Mouse (Mus musculus) retina, postnatal 7 days (tissue): ENCODE results near the gene Rad9a.
"Not testable (repeated sequence)": the region's sequence is repeated elsewhere in the genome, so short reads cannot be mapped to it uniquely, and the experiment has no call there.

ENCODE experiments used
- DNase-seq: peaks from one replicate; pipeline ENCODE4 v3.0.0-alpha.2; 2012; ENCODE audit warnings: low read depth, low spot score

Gene Rad9a

DNA sequence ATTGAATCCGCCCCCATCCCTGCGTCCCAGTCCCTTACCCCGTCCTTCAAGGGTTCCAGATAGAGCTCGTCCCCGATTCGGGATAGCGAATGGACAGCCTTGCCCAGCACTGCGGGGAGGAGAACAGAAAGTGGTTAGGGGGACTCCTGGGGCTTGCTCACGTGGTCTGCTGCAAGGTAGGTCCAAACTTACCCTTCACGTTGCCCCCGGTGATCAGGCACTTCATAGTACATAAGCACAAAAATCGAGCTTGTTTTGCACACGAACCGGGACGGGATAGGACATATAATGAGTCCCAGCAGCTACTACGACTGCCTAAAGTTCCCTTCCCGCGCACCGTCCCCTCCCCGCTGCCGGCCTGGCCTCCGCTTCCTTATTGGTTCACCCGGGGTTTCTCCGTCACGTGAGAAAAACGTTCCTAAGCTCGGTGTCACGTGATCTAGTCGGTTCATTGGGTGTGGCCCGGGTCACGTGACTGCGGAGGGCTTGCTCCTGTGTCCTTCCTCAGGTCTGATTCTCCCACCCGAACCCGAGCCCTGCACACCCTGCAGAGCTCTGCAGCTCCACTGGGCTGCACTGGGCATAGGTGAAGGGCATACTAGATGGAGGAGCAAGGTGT, at the start of gene Rad9a:
Gene Rad9a, minus strand, starts transcription at position 372 of the 619 bp plus-strand sequence.
- DNase-seq, result peak; percentile 87

DNA sequence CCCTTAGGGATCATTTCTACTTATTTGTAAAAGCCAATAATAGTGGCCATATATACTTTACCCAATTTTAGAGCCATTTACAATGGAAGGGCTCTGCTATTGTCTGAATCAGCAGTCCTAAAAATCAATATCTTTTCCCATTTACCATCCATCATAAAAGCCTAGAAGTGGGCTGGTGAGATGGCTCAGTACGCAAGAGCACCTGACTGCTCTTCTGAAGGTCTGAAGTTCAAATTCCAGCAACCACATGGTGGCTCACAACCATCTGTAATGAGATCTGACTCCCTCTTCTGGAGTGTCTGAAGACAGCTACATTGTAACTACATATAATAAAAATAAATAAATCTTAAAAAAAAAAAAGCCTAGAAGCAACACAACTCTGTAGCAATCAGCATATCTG, 47.2 kb upstream of the Rad9a start:
- not testable (repeated sequence) for DNase-seq

DNA sequence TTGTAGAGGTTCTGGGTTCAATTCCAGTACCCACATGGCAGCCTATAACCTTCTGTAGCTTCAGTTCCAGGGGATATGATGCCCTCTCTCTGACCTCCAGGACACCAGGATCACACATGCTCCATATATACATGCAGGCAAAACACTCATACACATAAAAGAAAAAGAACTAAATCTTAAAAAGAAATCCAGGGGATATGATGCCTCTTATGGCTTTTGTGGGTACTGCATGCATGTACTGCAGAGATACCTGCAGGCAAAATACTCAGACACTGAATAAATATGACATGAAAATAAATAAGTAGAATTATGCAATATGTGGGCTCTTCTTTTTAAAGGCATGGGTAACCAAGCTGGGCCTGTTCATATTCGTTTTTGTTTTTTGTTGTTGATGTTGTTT, 45.5 kb upstream of the Rad9a start:
- no peak for DNase-seq

DNA sequence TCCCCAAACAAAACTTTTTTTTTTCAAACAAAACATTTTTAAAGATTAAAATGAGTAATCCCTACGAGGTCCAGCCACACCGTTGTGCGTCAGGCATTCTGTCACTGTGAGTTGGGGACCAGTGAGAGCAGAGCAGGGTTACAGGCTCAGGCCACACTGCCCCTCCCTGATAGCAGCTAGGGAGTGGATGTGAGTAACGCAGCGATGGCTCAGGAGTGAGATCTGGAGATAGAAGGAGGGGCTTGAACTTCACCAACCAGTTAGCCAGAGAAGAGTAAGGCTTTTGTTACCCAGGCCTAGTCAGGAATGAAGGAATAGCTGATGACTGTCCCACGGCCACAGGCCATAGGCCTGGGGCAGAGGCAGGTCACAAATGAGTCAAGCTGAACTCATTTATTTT, 43.3 kb upstream of the Rad9a start:
- no peak for DNase-seq

DNA sequence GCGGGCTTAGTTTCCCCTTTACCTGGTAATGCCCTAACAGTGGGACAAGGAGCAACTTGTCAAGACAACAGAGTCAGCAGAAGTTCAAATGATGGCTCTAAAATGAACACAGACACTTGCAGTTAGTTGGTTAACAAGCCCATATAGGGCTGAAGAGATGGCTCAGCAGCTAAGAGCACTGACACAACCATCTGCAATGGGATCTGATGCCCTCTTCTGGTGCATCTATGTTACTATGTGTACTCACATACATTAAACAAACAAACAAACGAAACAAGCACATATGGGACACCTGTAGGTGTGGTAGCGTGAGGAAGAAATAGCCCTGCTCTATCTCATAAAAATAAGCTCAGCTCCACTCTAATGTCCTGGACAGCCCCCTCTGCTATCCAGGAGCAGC, 41.0 kb upstream of the Rad9a start:
- no peak for DNase-seq

DNA sequence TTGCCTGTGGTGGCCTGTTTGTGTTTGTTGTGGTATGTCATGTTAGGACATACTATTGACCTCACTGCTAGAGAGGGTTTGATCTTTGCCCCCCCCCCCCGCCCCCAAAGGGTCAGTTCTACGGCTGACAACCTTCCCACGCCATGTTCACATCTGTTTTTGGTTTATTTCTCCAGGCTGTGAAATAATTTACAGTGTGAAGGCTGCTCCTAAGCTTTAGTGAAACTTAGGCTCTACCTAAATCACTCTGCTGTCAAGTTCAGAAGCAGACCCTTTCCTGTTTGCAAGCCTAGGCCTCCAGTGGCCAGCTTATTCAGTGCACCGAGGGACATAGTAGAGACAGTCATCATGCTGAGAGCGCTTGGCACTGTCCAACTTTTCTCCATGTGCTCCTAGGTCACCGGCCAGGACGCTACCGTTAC, 38.8 kb upstream of the Rad9a start:
- DNase-seq, result no peak

DNA sequence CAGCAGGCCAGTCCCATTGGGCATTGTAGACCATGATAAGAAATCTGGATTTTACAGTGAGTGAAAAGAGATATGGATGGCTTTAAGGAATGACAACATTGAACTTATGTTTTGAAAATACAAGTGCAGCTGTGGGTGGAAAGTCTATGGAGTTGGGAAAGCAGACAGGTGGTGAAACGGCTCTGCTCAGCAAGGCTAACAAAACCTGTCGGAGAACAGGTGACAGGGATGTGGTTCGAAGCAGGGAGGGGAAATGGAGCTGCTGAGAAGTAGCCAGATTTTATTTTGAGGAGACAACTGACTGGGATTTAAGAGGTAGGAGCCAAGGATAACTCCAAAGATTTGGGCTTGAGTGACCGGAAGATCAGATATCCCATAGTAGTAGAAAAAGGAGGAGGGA, 33.1 kb upstream of the Rad9a start:
- DNase-seq, result no peak

DNA sequence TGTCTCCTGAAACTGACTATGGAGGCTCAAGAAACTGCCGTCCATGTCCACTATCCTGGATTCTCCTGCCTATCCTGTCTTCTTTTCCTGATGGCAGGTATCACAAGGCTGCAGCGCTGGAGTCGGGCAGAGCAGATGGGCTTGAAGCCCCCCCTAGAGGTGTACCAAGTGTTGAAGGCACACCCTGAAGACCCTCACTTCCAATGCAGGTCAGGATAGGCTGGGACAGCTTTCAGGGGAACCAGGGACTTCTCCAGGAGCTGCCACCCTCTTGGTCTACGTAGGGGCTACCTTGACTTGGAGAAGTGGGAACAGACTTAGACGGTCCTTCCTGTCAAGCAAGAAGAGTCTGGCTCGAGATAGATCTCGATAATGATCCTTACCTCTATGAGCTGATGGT, 31.2 kb upstream of the Rad9a start:
- DNase-seq, result no peak

DNA sequence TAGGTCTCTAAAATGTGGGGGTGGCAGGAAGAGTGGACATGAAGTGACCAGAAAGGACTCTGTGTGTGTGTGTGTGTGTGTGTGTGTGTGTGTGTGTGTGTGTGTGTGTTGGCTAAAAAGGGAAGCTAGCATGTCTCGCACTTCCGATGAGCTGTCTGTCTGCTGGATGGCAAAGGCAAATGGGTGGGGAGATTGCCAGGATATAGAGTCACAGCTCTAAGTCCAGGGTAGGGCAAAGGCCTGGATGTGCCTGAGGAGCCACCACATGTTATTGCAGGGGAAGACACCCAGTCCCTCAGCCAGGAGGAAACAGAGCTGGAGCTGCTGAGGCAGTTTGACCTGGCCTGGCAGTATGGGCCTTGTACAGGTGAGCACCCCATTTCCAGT, 30.7 kb upstream of the Rad9a start:
- no peak for DNase-seq

DNA sequence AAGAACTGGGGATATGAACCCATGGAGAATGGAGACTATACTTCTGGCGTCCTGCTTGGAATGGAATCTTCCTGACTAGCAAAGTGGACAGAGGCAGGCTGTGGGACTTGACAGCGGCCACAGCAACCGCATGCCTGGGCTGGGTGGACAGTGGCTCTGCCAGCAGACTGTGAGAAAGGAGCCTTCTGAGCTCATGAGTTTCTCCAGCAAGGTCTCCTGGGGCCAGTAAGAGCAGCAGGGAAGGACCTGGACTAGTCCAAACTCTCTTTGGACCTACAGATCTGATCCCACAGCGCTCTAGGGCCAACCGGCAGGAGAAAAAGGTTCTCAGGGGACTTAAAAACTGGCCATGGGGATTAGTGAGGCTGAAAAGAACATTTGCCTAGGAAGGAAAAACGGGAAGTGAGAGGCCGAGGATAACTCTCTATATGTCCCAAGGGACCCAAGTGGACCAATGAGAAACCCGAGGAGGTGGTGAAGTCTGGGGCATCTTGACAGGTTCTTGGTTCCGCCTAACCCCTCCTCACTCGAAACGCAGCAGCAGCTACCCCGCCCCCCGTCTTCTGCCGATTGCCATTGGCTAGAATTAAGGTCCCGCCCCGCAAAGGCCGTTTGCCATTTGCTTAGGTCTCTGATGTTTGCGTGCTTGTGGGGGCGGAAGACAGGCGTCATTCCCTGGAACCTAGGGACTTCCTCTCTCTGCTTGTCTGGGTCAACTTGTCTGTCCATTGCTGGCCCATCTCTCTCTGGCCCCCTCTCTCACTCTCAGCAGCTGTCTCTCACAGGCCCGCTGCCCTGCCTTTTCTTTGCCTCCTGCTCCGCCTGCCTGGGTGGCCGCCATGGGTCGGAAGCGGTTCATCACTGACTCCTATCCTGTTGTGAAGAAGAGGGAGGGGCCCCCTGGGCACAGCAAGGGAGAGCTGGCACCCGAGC, 30.1 kb upstream of the Rad9a start, which contains the start of gene Pold4:
Gene Pold4, plus strand, starts transcription at position 647 of the 933 bp plus-strand sequence.
- peak; percentile 73 for DNase-seq

DNA sequence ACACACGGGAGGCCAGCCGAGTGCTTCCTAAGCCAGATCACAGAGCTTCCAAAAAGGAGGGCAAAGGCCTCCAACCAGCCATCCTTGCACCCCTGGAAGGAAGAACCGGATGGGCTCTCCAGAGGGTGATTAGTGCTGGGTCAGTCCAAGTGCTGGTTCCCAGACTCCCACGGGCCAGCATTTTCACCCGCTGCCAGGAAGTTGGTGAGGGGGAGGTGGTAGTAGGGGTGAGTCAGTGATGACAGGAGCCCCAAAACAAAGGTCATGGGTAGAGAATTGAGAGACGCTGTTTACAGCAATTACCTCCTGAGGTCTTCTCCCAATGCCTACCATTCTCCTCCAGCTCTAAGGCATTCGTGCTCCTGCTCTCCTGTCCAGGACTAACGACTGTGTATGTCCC, 29.0 kb upstream of the Rad9a start:
- no peak for DNase-seq

DNA sequence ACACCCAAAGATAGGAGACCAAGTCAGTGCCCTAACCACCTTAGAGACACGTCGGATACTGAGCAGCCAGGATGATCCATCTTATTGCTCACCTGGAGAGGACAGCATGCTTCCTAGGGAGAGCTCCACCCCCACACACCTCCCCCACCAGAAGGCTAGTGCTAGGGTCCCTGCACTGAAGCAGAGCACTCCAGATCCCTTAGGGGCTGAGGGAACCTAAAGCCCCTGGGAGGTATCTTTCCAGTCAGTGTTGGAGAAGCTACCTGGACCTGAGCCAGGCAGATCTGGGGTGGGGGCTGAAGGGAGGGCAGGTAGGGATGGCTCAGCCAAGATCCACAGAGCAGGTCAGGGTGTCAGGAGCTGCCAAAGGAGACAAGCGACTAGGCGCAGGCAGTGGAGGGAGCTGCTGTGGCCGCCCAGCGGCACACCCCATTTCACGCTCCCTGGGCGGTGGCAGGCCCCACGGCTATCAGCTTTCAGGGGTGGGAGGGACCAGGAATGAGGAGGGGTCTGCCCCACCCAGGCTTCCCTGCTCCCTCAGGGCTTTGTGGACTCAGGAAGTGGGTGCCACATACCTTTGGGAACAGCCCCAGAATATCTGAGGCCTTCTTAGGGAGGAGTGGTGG, 28.1 kb upstream of the Rad9a start:
- no peak for DNase-seq

DNA sequence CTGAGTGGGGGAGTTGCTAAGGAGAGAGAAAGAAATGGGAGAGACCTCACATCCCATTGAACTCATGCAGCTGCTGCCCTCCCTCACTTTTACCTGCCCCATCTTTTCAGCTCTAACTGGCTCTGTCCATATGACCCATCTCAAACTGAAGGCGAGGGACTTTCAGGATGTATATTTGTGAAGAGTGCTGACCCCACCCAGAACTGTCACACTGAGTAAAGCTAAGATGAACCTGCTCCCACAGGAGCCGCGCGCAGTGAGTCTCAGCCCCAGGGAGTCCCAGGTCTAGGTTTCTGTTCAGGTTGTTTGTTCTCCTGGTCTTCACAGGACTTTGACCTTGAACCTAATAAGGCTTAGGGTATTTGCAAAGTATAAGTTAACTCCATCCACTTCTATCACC, 27.4 kb upstream of the Rad9a start:
- no peak for DNase-seq

DNA sequence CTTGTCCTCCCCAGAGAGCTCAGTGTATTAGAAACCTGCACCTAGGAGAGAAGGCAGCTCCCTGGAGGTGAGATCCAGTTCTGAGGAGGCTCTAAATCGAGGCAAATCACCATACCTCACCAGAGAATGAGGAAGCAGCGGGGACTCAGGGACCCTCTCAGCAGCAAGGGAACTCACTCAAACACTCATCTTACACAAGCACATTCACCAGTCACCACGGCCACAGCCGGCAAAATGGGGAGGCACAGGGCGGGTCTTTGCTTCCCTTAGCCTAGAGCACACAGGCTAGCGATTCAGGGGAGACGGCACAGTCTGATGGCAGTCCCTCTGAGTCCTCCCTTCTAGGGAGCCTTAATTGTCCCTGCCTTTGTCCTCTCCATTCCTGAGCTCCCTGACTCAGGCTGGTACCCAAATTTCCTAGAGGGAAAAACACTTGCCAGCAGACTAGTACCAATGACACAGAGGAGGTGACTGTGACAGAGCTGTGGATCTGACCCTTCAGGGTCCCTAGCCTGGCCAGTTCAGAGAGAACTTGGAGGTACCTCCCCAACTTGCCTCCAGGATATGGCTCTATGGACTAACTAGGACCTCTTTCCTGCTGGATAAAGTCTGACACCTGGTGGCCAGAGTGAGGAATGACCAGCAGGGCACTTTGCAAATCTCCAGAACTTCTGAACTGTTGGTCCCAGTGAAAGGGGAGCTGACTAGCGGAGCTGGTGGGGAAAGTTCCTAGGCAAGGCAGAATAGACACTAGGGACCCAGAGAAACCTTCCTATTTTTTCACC, 26.6 kb upstream of the Rad9a start:
- DNase-seq, result peak; percentile 79

DNA sequence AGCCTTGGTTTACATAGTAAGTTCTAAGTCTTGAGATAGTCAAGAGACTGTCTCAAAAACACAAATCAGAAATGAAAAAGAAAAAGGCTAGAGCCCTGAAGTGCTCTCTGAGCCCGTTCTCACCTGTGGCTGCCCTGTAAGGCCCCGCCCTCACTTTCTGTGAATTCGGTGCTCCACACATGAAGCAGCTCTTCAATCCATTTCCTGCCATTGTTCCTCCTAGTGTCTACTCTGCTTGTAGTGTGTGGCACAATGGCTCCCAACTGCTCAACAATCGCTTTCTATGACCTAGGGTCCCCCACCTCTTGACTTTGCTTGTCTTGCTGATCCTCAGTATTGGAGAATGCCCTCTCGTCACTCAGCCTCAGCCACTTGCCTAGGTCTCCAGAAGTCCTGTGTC, 26.0 kb upstream of the Rad9a start:
- DNase-seq, result no peak

DNA sequence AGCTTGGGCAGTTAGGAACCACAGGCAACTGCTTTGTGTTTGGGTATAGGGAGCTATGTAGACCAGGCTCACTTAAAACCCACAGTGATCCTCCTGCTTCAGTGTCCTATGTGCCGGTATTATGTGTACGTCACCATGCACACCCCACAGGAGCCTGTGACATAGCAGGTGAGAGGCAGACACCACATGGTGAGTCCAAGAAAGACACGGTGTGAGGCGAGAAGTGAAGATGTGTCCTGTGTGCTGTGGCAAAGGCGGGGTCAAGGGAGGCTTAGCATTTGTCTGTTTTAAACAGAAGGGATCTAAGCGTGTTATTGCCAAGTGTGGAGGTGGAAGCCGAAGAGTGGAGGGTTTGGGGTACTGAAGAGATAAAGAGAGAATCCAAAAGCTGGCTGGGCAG, 25.3 kb upstream of the Rad9a start:
- DNase-seq, result no peak

DNA sequence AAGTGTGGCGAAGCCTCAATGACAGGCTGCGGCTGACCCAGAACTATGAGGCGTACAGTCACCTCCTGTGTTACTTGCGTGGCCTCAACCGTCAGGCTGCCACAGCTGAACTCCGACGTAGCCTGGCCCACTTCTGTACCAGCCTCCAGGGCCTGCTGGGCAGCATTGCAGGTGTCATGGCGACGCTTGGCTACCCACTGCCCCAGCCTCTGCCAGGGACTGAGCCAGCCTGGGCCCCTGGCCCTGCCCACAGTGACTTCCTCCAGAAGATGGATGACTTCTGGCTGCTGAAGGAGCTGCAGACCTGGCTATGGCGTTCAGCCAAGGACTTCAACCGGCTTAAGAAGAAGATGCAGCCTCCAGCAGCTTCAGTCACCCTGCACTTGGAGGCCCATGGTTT, 20.7 kb upstream of the Rad9a start:
- no peak for DNase-seq

DNA sequence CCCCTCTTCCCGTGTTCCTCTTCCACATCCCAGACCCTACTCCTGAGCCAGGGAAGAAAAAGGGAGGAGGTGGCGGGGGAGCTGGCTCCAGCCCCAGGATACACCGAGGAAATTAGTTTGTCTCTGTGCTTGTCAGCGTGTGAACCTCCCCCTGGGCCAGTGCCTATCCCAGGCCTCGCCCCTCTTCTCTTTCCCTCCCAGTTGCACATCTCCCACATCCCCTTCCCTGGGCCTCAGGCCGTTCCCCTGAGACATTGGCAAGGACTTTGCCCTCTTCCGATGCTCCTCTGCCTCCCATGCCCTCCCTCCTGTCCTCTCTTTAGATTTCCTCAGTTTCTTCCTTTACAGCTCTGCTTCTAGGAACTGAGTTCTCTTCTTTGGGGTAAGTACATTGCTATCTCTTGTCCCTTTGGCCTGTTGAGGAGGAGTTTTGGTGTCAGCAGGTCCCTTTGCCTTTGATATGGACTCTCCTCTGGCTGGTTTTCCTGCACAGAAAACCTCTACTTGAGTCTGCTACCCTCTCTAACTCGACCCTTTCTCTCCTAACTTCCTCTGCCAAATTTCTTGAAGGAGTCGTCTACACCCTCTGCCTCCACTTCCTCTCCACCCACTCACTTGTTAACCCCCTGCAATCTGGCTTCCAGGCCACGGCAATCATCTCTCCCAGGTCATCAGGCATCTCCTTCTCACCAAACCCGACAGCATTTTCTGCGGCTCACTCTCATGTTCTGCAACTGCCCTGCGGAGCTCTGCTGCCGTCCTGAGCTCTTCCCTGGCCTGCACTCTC, 19.7 kb upstream of the Rad9a start:
- DNase-seq, result no peak

DNA sequence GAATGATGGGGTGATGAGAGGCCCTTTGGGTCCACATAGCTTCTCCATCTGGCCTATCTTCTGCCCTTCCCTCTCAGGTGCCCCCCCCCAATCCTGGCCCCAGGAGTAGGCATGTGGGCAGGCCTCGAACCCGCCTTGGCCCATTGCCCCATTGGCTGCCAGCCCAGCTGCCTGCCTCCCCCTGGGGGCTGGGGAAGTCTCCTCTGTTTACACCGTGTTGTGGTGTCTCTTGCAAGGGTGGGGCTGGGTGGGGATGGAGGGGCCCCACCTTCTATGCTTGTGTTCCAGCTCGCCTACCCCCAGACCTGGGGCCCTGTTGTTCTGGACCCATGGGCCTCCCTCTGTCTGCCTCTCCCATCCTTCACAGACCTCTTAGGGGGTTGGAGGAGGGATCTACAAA, 19.0 kb upstream of the Rad9a start:
- DNase-seq, result no peak

DNA sequence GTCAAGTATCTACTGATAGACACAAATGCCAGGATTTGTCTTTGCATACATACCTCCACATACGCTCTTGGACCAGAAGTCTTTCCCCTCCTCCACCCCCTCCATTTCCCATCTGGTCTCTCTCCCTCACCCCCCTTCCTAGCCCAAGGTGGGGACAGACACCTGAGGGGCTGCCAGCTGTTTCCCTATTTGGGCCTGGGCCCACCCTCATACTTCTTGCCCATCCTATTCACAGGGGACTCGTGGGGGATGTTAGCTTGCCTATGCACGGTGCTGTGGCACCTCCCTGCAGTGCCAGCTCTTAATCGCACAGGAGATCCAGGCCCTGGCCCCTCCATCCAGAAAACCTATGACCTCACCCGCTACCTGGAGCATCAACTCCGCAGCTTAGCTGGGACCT, 18.5 kb upstream of the Rad9a start:
- no peak for DNase-seq

DNA sequence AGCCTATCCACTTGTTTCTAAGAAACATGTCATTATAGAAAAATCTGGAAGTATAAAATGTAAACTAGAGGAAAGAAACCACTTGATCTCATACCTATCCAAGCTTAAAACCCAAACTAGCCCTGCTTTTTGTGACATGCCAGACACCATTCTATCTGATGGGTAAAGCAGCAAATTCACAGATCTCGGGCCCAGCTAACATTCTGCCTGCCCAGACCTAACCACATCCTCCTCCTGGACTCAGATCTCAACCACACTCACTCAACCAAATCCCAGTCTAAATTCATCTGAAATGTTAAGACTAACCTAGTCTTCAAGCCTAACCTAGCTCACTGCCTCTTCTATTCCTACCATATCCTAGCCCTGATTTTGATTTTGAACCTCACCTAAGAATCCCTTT, 17.3 kb upstream of the Rad9a start:
- DNase-seq, result no peak
